Mouse (Mus musculus) liver, postnatal 0 days (tissue): ENCODE measurements around the gene Gstp1. TPM values are rescaled to one million over a fixed set of nuclear protein-coding genes. Genes with fewer than 3 reads are reported as not detected.
"Not testable (repeated sequence)": the region's sequence is repeated elsewhere in the genome, so short reads cannot be mapped to it uniquely, and the experiment has no call there.

ENCODE experiments used
- ATAC-seq: fragments of 200-750 bp; cut with Nextera tagmentation; 2 replicates; pipeline ENCODE4 v1.8.0; 2017; ENCODE audit warnings: mild to moderate bottlenecking, moderate library complexity
- DNase-seq: peaks from one replicate; pipeline ENCODE4 v3.0.0-alpha.2; 2016
- H3K27ac ChIP-seq: fragments of 300-500 bp; sonication (generic); 2 replicates; pipeline ENCODE4 v1.5.1; 2014; ENCODE audit warnings: antibody characterized with exemption, moderate library complexity, mild to moderate bottlenecking, low read depth
- H3K27me3 ChIP-seq: fragments of 300-500 bp; sonication (generic); 2 replicates; pipeline ENCODE4 v1.6.1; 2014; ENCODE audit warnings: low read length, control low read depth, mixed read lengths; ENCODE audit not compliant: insufficient read depth
- H3K36me3 ChIP-seq: fragments of 300-500 bp; sonication (generic); replicated peaks from 2 replicates; pipeline ENCODE4 v1.6.1; 2014; ENCODE audit warnings: mild to moderate bottlenecking, control low read depth, low read length, moderate library complexity, mixed read lengths; ENCODE audit not compliant: insufficient read depth
- H3K4me1 ChIP-seq: fragments of 300-500 bp; sonication (generic); 2 replicates; pipeline ENCODE4 v1.6.1; 2014; ENCODE audit warnings: antibody characterized with exemption, mild to moderate bottlenecking, control low read depth; ENCODE audit not compliant: insufficient read depth
- H3K4me2 ChIP-seq: fragments of 300-500 bp; sonication (generic); 2 replicates; pipeline ENCODE4 v1.6.1; 2014; ENCODE audit warnings: low read depth, mild to moderate bottlenecking, low read length, moderate library complexity, mixed read lengths
- H3K4me3 ChIP-seq: fragments of 300-500 bp; sonication (generic); 2 replicates; pipeline ENCODE4 v1.5.1; 2014; ENCODE audit warnings: low read depth, low read length
- H3K9ac ChIP-seq: fragments of 300-500 bp; sonication (generic); replicated peaks from 2 replicates; pipeline ENCODE4 v1.6.1; 2014; ENCODE audit warnings: mild to moderate bottlenecking, moderate library complexity
- H3K9me3 ChIP-seq: fragments of 300-500 bp; sonication (generic); 2 replicates; pipeline ENCODE4 v1.6.1; 2016; ENCODE audit warnings: mild to moderate bottlenecking, control low read depth, low read length, mixed read lengths
- CTCF ChIP-seq: sonication (generic); IDR thresholded peaks from 2 replicates; pipeline ENCODE4 v1.5.1; 2016; ENCODE audit warnings: antibody characterized with exemption, low read depth
- EP300 ChIP-seq: IDR thresholded peaks from 2 replicates; pipeline ENCODE4 v1.6.1; 2016; ENCODE audit warnings: antibody characterized with exemption, low read depth, mild to moderate bottlenecking
- WGBS: fragments of 180-500 bp; shearing (Covaris S2); extraction: QIAGEN DNeasy Blood & Tissue Kit; methylation state at CpG from one replicate; pipeline ENCODE4 v1.1.7; 2014; ENCODE audit not compliant: insufficient replicate concordance; 5-methylcytosine and 5-hydroxymethylcytosine counted together
- polyA plus RNA-seq: library from polyadenylated mRNA; unstranded; fragments of >200 nt; fragmentation: Nextera tagmentation; extraction: Ambion mirVana; gene quantifications from 2 replicates; pipeline ENCODE4 v1.2.1, GENCODE M21; 2015

Gstp1 gene
- polyA plus RNA-seq, 1 experiment from 2014 or later = 428 TPM

DNA sequence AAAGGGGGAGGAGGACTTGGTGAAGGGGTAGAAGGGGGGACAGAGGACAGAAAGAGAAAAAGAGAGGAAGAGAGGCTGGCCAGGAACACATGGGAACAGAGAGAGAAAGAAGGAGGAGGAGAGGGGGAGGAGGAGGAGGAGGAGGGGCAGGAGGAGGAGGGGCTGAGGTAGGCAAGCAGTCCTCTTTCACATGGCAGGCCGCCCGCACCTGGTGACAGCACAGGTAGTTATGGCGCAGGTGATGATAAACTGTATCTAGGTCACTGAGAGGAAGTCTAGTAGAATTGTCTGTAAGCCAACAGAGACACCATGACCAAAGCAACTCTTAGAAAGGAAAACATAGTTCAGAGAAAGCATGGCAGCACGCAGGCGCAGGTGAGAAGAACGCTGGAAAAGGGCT, 33.6 kb upstream of the Gstp1 start:
- H3K4me3 ChIP-seq = no peak overlapping the region
- peak overlapping the region; percentile 86 for H3K27ac ChIP-seq
- no peak for ATAC-seq
- H3K36me3 ChIP-seq = no peaks in the 10 kb centered on the region
- DNase-seq = no peak
- WGBS = 91% methylated on average over 6 of the region's 6 CpGs
- no peak overlapping the region for H3K9ac ChIP-seq
- H3K9me3 ChIP-seq = no peaks in the 10 kb centered on the region
- H3K4me2 ChIP-seq = no peak overlapping the region
- TF ChIP-seq EP300 = no peak
- TF ChIP-seq CTCF = no peak
- peaks cover 10% of the 10 kb centered on the region; the same call in 1 of the 2 replicates for H3K4me1 ChIP-seq
- no peaks in the 10 kb centered on the region for H3K27me3 ChIP-seq

DNA sequence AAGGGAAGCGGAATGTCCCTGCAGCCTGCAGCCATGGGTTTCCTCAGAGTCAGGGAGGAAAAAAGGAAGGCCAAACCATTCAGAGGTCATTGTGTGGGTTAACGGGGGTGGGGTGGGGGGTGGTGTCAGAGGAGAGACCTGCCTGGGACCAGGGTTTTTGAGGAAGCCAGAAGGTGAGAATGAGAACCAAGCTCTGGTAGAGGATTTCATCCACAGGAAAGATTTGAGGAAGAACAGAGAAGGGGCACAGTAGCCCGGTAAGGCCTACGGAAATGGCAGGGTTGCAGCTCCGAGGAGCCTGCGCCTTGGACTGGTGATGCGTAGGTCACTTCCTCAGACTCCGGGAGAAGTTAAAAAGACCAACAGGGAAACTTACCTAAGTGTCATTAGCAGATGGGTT, 33.0 kb upstream of the Gstp1 start:
- TF ChIP-seq CTCF (no peak), EP300 (no peak)
- H3K9ac ChIP-seq = peak overlapping the region; percentile 41; the same call in 1 of the 2 replicates
- no peaks in the 10 kb centered on the region for H3K36me3 ChIP-seq
- no peaks in the 10 kb centered on the region for H3K9me3 ChIP-seq
- no peaks in the 10 kb centered on the region for H3K27me3 ChIP-seq
- H3K4me2 ChIP-seq = peak overlapping the region; percentile 35; the same call in 1 of the 2 replicates
- H3K27ac ChIP-seq = peak overlapping the region; percentile 86
- H3K4me1 ChIP-seq = peaks cover 10% of the 10 kb centered on the region; the same call in 1 of the 2 replicates
- ATAC-seq = peak; percentile 12; the same call in 1 of the 2 replicates
- WGBS = 35% methylated on average over 8 of the region's 8 CpGs
- DNase-seq = peak; percentile 48
- no peak overlapping the region for H3K4me3 ChIP-seq

DNA sequence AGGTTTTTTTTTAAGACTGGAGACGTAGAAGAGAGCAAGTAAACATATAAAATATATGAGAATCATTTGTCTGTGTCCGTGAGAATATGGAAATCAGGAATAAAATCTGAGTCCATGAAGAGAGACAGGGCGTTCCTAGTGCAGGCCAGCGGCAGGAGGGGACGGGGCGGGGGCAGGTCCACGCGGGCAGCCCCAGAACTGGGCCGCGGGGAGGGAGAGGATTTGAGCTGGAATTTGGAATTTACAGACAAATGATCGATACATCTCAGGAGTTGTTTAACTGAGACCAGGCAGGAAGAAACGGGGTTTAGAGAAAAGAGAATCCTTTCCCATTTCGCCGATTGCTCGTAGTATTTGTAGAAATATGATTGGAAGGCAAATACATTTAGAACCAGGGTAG, 32.5 kb upstream of the Gstp1 start:
- no peak overlapping the region for H3K4me3 ChIP-seq
- WGBS = 47% methylated on average over 15 of the region's 15 CpGs
- no peak overlapping the region for H3K9ac ChIP-seq
- H3K36me3 ChIP-seq = no peaks in the 10 kb centered on the region
- TF ChIP-seq EP300 (no peak), CTCF (no peak)
- DNase-seq (peak; percentile 55), ATAC-seq (0 out of 2 replicates have a peak, but pooled peaks have one; percentile 22)
- H3K4me2 ChIP-seq = peak overlapping the region; percentile 35; the same call in 1 of the 2 replicates
- H3K27me3 ChIP-seq = no peaks in the 10 kb centered on the region
- H3K9me3 ChIP-seq = no peaks in the 10 kb centered on the region
- H3K27ac ChIP-seq = peak overlapping the region; percentile 86
- H3K4me1 ChIP-seq = peaks cover 10% of the 10 kb centered on the region; the same call in 1 of the 2 replicates

- ATAC-seq (peak; percentile 57), DNase-seq (no peak)
- TF ChIP-seq EP300 (no peak), CTCF (no peak)
- H3K27ac ChIP-seq = peak overlapping the region; percentile 90
- peaks cover 10% of the 10 kb centered on the region; the same call in 1 of the 2 replicates for H3K4me1 ChIP-seq
- no peaks in the 10 kb centered on the region for H3K9me3 ChIP-seq
- no peak overlapping the region for H3K4me3 ChIP-seq
- H3K36me3 ChIP-seq = no peaks in the 10 kb centered on the region
- peak overlapping the region; percentile 28; the same call in 1 of the 2 replicates for H3K9ac ChIP-seq
- H3K4me2 ChIP-seq = peak overlapping the region; percentile 29
- WGBS = 61% methylated on average over 15 of the region's 15 CpGs
- no peaks in the 10 kb centered on the region for H3K27me3 ChIP-seq
Observed at GRCm38 (mm10) chr19:4068717-4069410, 31.1 kb upstream of the Gstp1 start.

GRCm38 (mm10) chr19:4068242-4068641, 30.5 kb upstream of the Gstp1 start:
- Histone ChIP-seq H3K27ac (peak overlapping the region; percentile 93), H3K4me2 (peak overlapping the region; percentile 29), H3K9ac (peak overlapping the region; percentile 28; the same call in 1 of the 2 replicates)
- H3K4me1 ChIP-seq, H3K36me3 ChIP-seq, DNase-seq, H3K9me3 ChIP-seq, H3K4me3 ChIP-seq, H3K27me3 ChIP-seq: not testable (repeated sequence)
- peak; percentile 33; the same call in 1 of the 2 replicates for ATAC-seq
- WGBS = 63% methylated on average over 2 of the region's 2 CpGs

- Histone ChIP-seq H3K27ac (peak overlapping the region; percentile 93), H3K9me3 (no peaks in the 10 kb centered on the region), H3K4me2 (no peak overlapping the region), H3K4me1 (peaks cover 10% of the 10 kb centered on the region; the same call in 1 of the 2 replicates), H3K4me3 (no peak overlapping the region), H3K36me3 (no peaks in the 10 kb centered on the region), H3K9ac (no peak overlapping the region), H3K27me3 (no peaks in the 10 kb centered on the region)
- ATAC-seq (no peak), DNase-seq (no peak)
- no peak for TF ChIP-seq CTCF
Observed at GRCm38 (mm10) chr19:4066877-4067276, 29.1 kb upstream of the Gstp1 start.
